Mouse (Mus musculus): ENCODE results near the gene Shtn1. TPM values are rescaled to one million over a fixed set of nuclear protein-coding genes. Genes with fewer than 3 reads are reported as not detected.
A peak's percentile ranks its signal among the peaks of the same experiment; 100 is the strongest.

Gene Shtn1
- polyA plus RNA-seq (2012; rRNA removed) (2.2 and 3.2 TPM in 2 replicates), polyA plus RNA-seq (2014; fragmentation: Nextera tagmentation; extraction: Ambion mirVana) (3.3 and 3.7 TPM in 2 replicates)

DNA sequence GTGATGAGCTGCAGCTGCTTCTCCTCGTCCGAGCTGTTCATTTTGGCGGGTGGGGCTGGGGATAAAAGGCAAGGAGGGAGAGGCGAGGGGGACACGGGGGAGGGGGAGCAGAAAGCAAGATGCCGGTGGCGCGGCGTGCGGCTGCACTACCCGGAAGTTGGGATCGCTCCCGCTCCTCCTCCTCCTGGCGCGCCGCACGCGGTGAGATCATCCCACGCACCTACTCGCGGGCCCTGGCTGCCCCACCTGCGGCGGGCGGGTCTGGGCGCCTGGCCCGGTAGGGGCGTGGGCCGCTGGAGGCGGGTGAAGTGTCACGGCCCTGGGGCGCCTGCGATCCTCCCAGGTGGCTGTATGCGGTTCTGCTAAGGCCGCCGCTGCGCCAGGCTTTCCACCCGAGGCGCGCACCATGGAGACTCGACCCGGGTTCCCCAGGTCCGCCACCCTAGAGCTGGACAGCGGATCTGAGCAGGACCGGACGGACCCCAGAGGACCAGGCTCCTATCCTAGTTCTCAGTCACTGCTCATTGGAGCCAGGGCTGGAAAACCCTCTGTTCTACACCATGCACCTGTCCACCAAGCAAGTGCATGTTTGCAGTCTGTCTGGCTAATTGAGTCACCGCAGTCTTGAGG lies at the start of gene Shtn1:
Gene Shtn1 (minus strand): TSS at position 629 of the 630 bp plus-strand sequence.
- H3K4me1 ChIP-seq (ENCODE audit: control insufficient read depth, insufficient read depth, low read length), result peaks cover 2% of the 10 kb centered on the region; the same call in 1 of the 2 replicates
- DNase-seq (ENCODE audit: low spot score), result peak; percentile 16
- H3K9ac ChIP-seq (ENCODE audit: low read depth, low read length, severe bottlenecking), result peak within 1 kb of the TSS; percentile 51
- H3K9me3 ChIP-seq (ENCODE audit: control insufficient read depth, low read length), result no peaks in the 10 kb centered on the region
- no peaks in the 10 kb centered on the region for H3K36me3 ChIP-seq (ENCODE audit: control insufficient read depth, insufficient read depth, low read length)
- H3K4me2 ChIP-seq (replicated peaks; ENCODE audit: low read depth, low read length, severe bottlenecking), result peak within 1 kb of the TSS; percentile 96
- under 1% methylated on average over 46 of the region's 46 CpGs for WGBS
- H3K4me3 ChIP-seq (replicated peaks; ENCODE audit: low read length), result peak within 1 kb of the TSS; percentile 55
- peaks cover 34% of the 10 kb centered on the region for H3K27me3 ChIP-seq (ENCODE audit: control insufficient read depth, insufficient read depth, low read length)
- no peak within 1 kb of the TSS for H3K27ac ChIP-seq (replicated peaks; ENCODE audit: low read depth, low read length)
- TF ChIP-seq POLR2A (IDR thresholded peaks at IDR 0.05; ENCODE audit: borderline replicate concordance, extremely low read depth, insufficient read depth, insufficient read length), result no peak
- peak; percentile 30; the same call in 1 of the 2 replicates for ATAC-seq (ENCODE audit: low FRiP score, low read depth)

DNA sequence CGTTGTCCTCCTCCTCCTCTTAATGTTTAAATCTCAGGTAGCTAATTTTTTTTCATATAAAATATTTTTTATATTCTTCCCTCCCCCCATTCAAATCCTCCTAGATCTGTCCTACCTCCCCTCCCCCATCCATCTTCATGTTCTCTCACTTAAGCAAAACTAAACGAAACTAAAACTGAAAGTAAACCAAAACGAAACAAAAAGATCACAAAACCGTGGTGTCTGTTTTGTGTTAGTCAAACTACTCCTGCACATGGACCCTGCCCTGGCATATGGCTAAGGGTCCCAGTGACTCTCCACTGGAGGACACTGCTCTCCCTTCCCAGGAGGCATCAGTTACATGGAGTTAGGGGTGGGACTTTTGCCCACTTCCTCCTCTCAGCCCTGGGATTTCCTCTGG lies 38.3 kb upstream of the Shtn1 start:
- Histone ChIP-seq H3K9ac (ENCODE audit: low read depth, low read length, severe bottlenecking) (no peak overlapping the region), H3K9me3 (ENCODE audit: control insufficient read depth, low read length) (no peaks in the 10 kb centered on the region), H3K36me3 (ENCODE audit: control insufficient read depth, insufficient read depth, low read length) (no peaks in the 10 kb centered on the region), H3K27ac (replicated peaks; ENCODE audit: low read depth, low read length) (no peak overlapping the region), H3K4me2 (replicated peaks; ENCODE audit: low read depth, low read length, severe bottlenecking) (no peak overlapping the region), H3K4me3 (replicated peaks; ENCODE audit: low read length) (no peak overlapping the region), H3K4me1 (ENCODE audit: control insufficient read depth, insufficient read depth, low read length) (no peaks in the 10 kb centered on the region), H3K27me3 (ENCODE audit: control insufficient read depth, insufficient read depth, low read length) (no peaks in the 10 kb centered on the region)
- ATAC-seq (ENCODE audit: low FRiP score, low read depth) (no peak), DNase-seq (ENCODE audit: low spot score) (no peak)
- 61% methylated on average over 4 of the region's 4 CpGs for WGBS
- no peak for TF ChIP-seq POLR2A (IDR thresholded peaks at IDR 0.05; ENCODE audit: borderline replicate concordance, extremely low read depth, insufficient read depth, insufficient read length)

DNA sequence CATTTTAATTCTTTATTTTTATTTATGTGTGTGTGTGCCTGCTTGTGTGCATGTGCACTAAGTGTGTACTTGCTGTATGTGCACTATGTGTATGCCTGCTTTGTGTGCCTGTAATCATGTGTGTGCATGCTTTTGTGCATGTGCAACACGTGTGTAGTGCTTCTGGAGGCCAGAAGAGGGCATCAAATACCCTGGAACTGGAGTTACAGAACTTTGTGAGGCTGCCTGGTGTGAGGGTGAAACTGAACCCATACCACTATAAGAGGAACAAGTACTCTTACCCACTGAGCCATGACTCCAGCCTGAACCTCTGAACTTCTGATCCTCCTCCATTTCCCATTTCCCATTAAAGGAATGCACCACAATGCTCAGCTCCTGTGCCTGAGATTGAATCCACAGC lies 34.0 kb upstream of the Shtn1 start:
- no peak overlapping the region for H3K4me2 ChIP-seq (replicated peaks; ENCODE audit: low read depth, low read length, severe bottlenecking)
- H3K4me1 ChIP-seq (ENCODE audit: control insufficient read depth, insufficient read depth, low read length), result no peaks in the 10 kb centered on the region
- H3K9ac ChIP-seq (ENCODE audit: low read depth, low read length, severe bottlenecking), result no peak overlapping the region
- no peaks in the 10 kb centered on the region for H3K9me3 ChIP-seq (ENCODE audit: control insufficient read depth, low read length)
- H3K27ac ChIP-seq (replicated peaks; ENCODE audit: low read depth, low read length), result no peak overlapping the region
- no peaks in the 10 kb centered on the region for H3K36me3 ChIP-seq (ENCODE audit: control insufficient read depth, insufficient read depth, low read length)
- no peak overlapping the region for H3K4me3 ChIP-seq (replicated peaks; ENCODE audit: low read length)
- 8% methylated on average over 1 of the region's 1 CpGs for WGBS
- H3K27me3 ChIP-seq (ENCODE audit: control insufficient read depth, insufficient read depth, low read length), result no peaks in the 10 kb centered on the region
- TF ChIP-seq POLR2A (IDR thresholded peaks at IDR 0.05; ENCODE audit: borderline replicate concordance, extremely low read depth, insufficient read depth, insufficient read length), result no peak
- DNase-seq (ENCODE audit: low spot score) (no peak), ATAC-seq (ENCODE audit: low FRiP score, low read depth) (no peak)

DNA sequence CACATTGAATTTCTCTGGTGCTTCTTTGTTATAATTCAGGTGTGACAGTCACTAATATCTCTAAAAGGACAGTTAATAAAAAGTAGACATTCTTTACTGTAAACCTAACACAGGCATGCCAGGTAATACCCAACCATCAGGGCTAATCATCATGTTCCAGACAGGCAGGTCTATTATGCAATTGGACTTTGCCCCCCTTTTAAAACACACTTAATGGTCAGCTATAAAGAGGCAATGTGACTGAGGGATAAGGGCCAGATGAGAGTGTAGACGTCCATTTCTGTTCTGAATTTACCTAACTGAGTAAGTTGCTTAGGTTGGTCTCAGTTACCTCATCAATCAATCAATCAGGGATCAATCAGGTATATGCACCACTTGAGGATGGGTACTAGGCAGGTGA lies 22.4 kb upstream of the Shtn1 start:
- 15% methylated on average over 1 of the region's 1 CpGs for WGBS
- no peak for ATAC-seq (ENCODE audit: low FRiP score, low read depth)
- no peak for DNase-seq (ENCODE audit: low spot score)
- Histone ChIP-seq H3K9ac (ENCODE audit: low read depth, low read length, severe bottlenecking) (no peak overlapping the region), H3K4me3 (replicated peaks; ENCODE audit: low read length) (no peak overlapping the region), H3K27me3 (ENCODE audit: control insufficient read depth, insufficient read depth, low read length) (no peaks in the 10 kb centered on the region), H3K27ac (replicated peaks; ENCODE audit: low read depth, low read length) (no peak overlapping the region), H3K4me1 (ENCODE audit: control insufficient read depth, insufficient read depth, low read length) (no peaks in the 10 kb centered on the region), H3K36me3 (ENCODE audit: control insufficient read depth, insufficient read depth, low read length) (no peaks in the 10 kb centered on the region), H3K9me3 (ENCODE audit: control insufficient read depth, low read length) (no peaks in the 10 kb centered on the region), H3K4me2 (replicated peaks; ENCODE audit: low read depth, low read length, severe bottlenecking) (no peak overlapping the region)
- no peak for TF ChIP-seq POLR2A (IDR thresholded peaks at IDR 0.05; ENCODE audit: borderline replicate concordance, extremely low read depth, insufficient read depth, insufficient read length)

DNA sequence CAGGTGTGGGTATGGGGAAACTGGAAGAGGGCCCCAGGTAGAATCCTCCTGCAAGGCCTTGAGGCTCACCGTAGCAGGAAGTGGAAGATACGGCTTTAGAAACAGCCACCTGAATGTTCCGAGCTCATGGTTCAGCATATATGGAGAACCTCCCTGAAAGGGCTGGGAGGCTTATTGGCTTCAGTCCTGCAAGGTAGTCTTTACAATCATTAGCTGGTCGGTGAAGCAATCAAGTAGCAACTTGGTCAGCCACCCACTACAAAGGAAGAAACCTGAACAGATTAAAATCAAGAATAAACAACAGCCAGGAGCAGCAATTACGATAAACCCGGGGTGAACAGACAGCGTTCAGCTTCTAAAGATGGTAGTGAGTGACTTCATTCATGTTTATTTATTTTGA lies 16.4 kb upstream of the Shtn1 start:
- WGBS, result 85% methylated on average over 7 of the region's 7 CpGs
- Histone ChIP-seq H3K27ac (replicated peaks; ENCODE audit: low read depth, low read length) (no peak overlapping the region), H3K4me1 (ENCODE audit: control insufficient read depth, insufficient read depth, low read length) (no peaks in the 10 kb centered on the region), H3K9me3 (ENCODE audit: control insufficient read depth, low read length) (no peaks in the 10 kb centered on the region), H3K4me3 (replicated peaks; ENCODE audit: low read length) (no peak overlapping the region), H3K36me3 (ENCODE audit: control insufficient read depth, insufficient read depth, low read length) (no peaks in the 10 kb centered on the region), H3K4me2 (replicated peaks; ENCODE audit: low read depth, low read length, severe bottlenecking) (no peak overlapping the region), H3K27me3 (ENCODE audit: control insufficient read depth, insufficient read depth, low read length) (no peaks in the 10 kb centered on the region), H3K9ac (ENCODE audit: low read depth, low read length, severe bottlenecking) (no peak overlapping the region)
- no peak for TF ChIP-seq POLR2A (IDR thresholded peaks at IDR 0.05; ENCODE audit: borderline replicate concordance, extremely low read depth, insufficient read depth, insufficient read length)
- no peak for DNase-seq (ENCODE audit: low spot score)
- no peak for ATAC-seq (ENCODE audit: low FRiP score, low read depth)
